Mouse (Mus musculus): ENCODE measurements around the gene Gng7. TPM values are rescaled to one million over a fixed set of nuclear protein-coding genes. Genes with fewer than 3 reads are reported as not detected.

Gng7 gene
- polyA plus RNA-seq, 1 experiment, result 0.83 TPM

GRCm38 (mm10) chr10:80952449-80952848 is 62.3 kb downstream of the Gng7 start:
- 83% methylated on average over 15 of the region's 15 CpGs for WGBS

GRCm38 (mm10) chr10:80951761-80952390 is 62.9 kb downstream of the Gng7 start:
- DNase-seq (ENCODE audit: low read depth, low spot score), result no peak
- 76% methylated on average over 10 of the region's 10 CpGs for WGBS

More at GRCm38 (mm10) chr10:80952449-80952848, 62.3 kb downstream of the Gng7 start:
- DNase-seq (ENCODE audit: low read depth, low spot score), result no peak

- 65% methylated on average over 5 of the region's 5 CpGs for WGBS
- no peak for DNase-seq (ENCODE audit: low read depth, low spot score)
Measured at GRCm38 (mm10) chr10:80950314-80950713, 64.4 kb downstream of the Gng7 start.

GRCm38 (mm10) chr10:80949081-80949480 is 65.7 kb downstream of the Gng7 start:
- WGBS, result 49% methylated on average over 3 of the region's 3 CpGs
- no peak for DNase-seq (ENCODE audit: low read depth, low spot score)

- WGBS, result 5% methylated on average over 6 of the region's 6 CpGs
- no peak for DNase-seq (ENCODE audit: low read depth, low spot score)
Measured at GRCm38 (mm10) chr10:80948570-80948969, 66.2 kb downstream of the Gng7 start.

- DNase-seq (ENCODE audit: low read depth, low spot score), result no peak
- 20% methylated on average over 2 of the region's 2 CpGs for WGBS
Measured at GRCm38 (mm10) chr10:80947802-80948201, 66.9 kb downstream of the Gng7 start.

GRCm38 (mm10) chr10:80946684-80947437 is 67.9 kb downstream of the Gng7 start:
- DNase-seq (ENCODE audit: low read depth, low spot score), result no peak
- WGBS, result 67% methylated on average over 14 of the region's 14 CpGs

GRCm38 (mm10) chr10:80944231-80944630 is 70.5 kb downstream of the Gng7 start:
- WGBS, result 87% methylated on average over 5 of the region's 5 CpGs
- DNase-seq (ENCODE audit: low read depth, low spot score), result no peak

GRCm38 (mm10) chr10:80943701-80944100 is 71.0 kb downstream of the Gng7 start:
- no peak for DNase-seq (ENCODE audit: low read depth, low spot score)
- WGBS, result 57% methylated on average over 9 of the region's 9 CpGs

GRCm38 (mm10) chr10:80942919-80943318 is 71.8 kb downstream of the Gng7 start:
- 74% methylated on average over 8 of the region's 8 CpGs for WGBS

GRCm38 (mm10) chr10:80940988-80941347 is 73.8 kb downstream of the Gng7 start:
- no peak for DNase-seq (ENCODE audit: low read depth, low spot score)
- 48% methylated on average over 2 of the region's 2 CpGs for WGBS

More at GRCm38 (mm10) chr10:80942919-80943318, 71.8 kb downstream of the Gng7 start:
- DNase-seq (ENCODE audit: low read depth, low spot score), result no peak

- no peak for DNase-seq (ENCODE audit: low read depth, low spot score)
- 17% methylated on average over 8 of the region's 8 CpGs for WGBS
Measured at GRCm38 (mm10) chr10:80940320-80940987, 74.3 kb downstream of the Gng7 start.

- no peak for DNase-seq (ENCODE audit: low read depth, low spot score)
- WGBS, result 1% methylated on average over 28 of the region's 28 CpGs
Measured at GRCm38 (mm10) chr10:80939671-80940070, 75.1 kb downstream of the Gng7 start.

GRCm38 (mm10) chr10:80938831-80939550 is 75.8 kb downstream of the Gng7 start:
- WGBS, result 19% methylated on average over 15 of the region's 15 CpGs

GRCm38 (mm10) chr10:80937646-80938045 is 77.1 kb downstream of the Gng7 start:
- 18% methylated on average over 8 of the region's 8 CpGs for WGBS
- DNase-seq (ENCODE audit: low read depth, low spot score), result no peak

More at GRCm38 (mm10) chr10:80938831-80939550, 75.8 kb downstream of the Gng7 start:
- DNase-seq (ENCODE audit: low read depth, low spot score), result no peak

- WGBS, result 17% methylated on average over 6 of the region's 6 CpGs
- DNase-seq (ENCODE audit: low read depth, low spot score), result no peak
Measured at GRCm38 (mm10) chr10:80936810-80937164, 78.0 kb downstream of the Gng7 start.

- DNase-seq (ENCODE audit: low read depth, low spot score), result no peak
- 3% methylated on average over 37 of the region's 37 CpGs for WGBS
Measured at GRCm38 (mm10) chr10:80936135-80936809, 78.5 kb downstream of the Gng7 start.

GRCm38 (mm10) chr10:80935698-80936097 is 79.0 kb downstream of the Gng7 start:
- WGBS, result 25% methylated on average over 17 of the region's 17 CpGs
- no peak for DNase-seq (ENCODE audit: low read depth, low spot score)

GRCm38 (mm10) chr10:80935241-80935640 is 79.5 kb downstream of the Gng7 start:
- 52% methylated on average over 3 of the region's 3 CpGs for WGBS
- DNase-seq (ENCODE audit: low read depth, low spot score), result no peak
